Mouse (Mus musculus) neural tube, embryonic 15.5 days (tissue): ENCODE results near the gene Srsf1. TPM values are rescaled to one million over a fixed set of nuclear protein-coding genes. Genes with fewer than 3 reads are reported as not detected.
A peak's percentile ranks its signal among the peaks of the same experiment; 100 is the strongest.

ENCODE experiments used
- ATAC-seq: fragments of 200-750 bp; cut with Nextera tagmentation; 2 replicates; pipeline ENCODE4 v1.8.0; 2017; ENCODE audit warnings: mild to moderate bottlenecking, moderate TSS enrichment, moderate library complexity; ENCODE audit not compliant: low FRiP score
- H3K27ac ChIP-seq: fragments of 300-500 bp; sonication (generic); replicated peaks from 2 replicates; pipeline ENCODE4 v1.5.1; 2015; ENCODE audit warnings: mild to moderate bottlenecking, inconsistent platforms
- H3K27me3 ChIP-seq: fragments of 300-500 bp; sonication (generic); replicated peaks from 2 replicates; pipeline ENCODE4 v1.6.1; 2015; ENCODE audit warnings: inconsistent platforms
- H3K36me3 ChIP-seq: fragments of 300-500 bp; sonication (generic); 2 replicates; pipeline ENCODE4 v1.6.1; 2015; ENCODE audit warnings: inconsistent platforms
- H3K4me1 ChIP-seq: fragments of 300-500 bp; sonication (generic); 2 replicates; pipeline ENCODE4 v1.6.1; 2015; ENCODE audit warnings: inconsistent platforms
- H3K4me2 ChIP-seq: fragments of 300-500 bp; sonication (generic); 2 replicates; pipeline ENCODE4 v1.6.1; 2015; ENCODE audit warnings: inconsistent platforms, mild to moderate bottlenecking, moderate library complexity
- H3K4me3 ChIP-seq: fragments of 300-500 bp; sonication (generic); replicated peaks from 2 replicates; pipeline ENCODE4 v1.5.1; 2015; ENCODE audit warnings: mild to moderate bottlenecking, inconsistent platforms
- H3K9ac ChIP-seq: fragments of 300-500 bp; sonication (generic); replicated peaks from 2 replicates; pipeline ENCODE4 v1.6.1; 2015; ENCODE audit warnings: mild to moderate bottlenecking, inconsistent platforms
- H3K9me3 ChIP-seq: fragments of 300-500 bp; sonication (generic); replicated peaks from 2 replicates; pipeline ENCODE4 v1.6.1; 2016; ENCODE audit warnings: inconsistent platforms
- WGBS: fragments of 180-500 bp; shearing (Covaris S2); methylation state at CpG from one replicate; pipeline ENCODE4 v1.1.7; 2015; ENCODE audit warnings: mixed read lengths; 5-methylcytosine and 5-hydroxymethylcytosine counted together
- polyA plus RNA-seq: library from polyadenylated mRNA; unstranded; fragments of >200 nt; fragmentation: Nextera tagmentation; extraction: Ambion mirVana; gene quantifications from 2 replicates; pipeline ENCODE4 v1.2.1, GENCODE M21; 2015

Gene Srsf1
- 183 and 211 TPM in 2 replicates for polyA plus RNA-seq

- H3K9me3 ChIP-seq: no peaks in the 10 kb centered on the region
- H3K36me3 ChIP-seq: peaks cover 11% of the 10 kb centered on the region
- H3K4me3 ChIP-seq: peak within 1 kb of the TSS; percentile 72
- ATAC-seq: peak; percentile 92
- no peaks in the 10 kb centered on the region for H3K27me3 ChIP-seq
- H3K27ac ChIP-seq: peak within 1 kb of the TSS; percentile 99
- peaks cover 35% of the 10 kb centered on the region for H3K4me1 ChIP-seq
- peak within 1 kb of the TSS; percentile 99 for H3K9ac ChIP-seq
- WGBS: under 1% methylated on average over 58 of the region's 60 CpGs
- H3K4me2 ChIP-seq: peak within 1 kb of the TSS; percentile 64
These were observed at the start of gene Srsf1 for GRCm38 (mm10) chr11:88046944-88047794. Srsf1 (plus strand) TSS chr11:88047373.

GRCm38 (mm10) chr11:87999751-88000150 lies 47.4 kb upstream of the Srsf1 start:
- Histone ChIP-seq H3K36me3 (peaks cover 5% of the 10 kb centered on the region; the same call in 1 of the 2 replicates), H3K4me2 (no peak overlapping the region), H3K4me3 (no peak overlapping the region), H3K4me1 (no peaks in the 10 kb centered on the region), H3K9me3 (no peaks in the 10 kb centered on the region), H3K27ac (no peak overlapping the region), H3K9ac (no peak overlapping the region), H3K27me3 (no peaks in the 10 kb centered on the region)
- 92% methylated on average over 5 of the region's 5 CpGs for WGBS
- no peak for ATAC-seq

- Histone ChIP-seq H3K9ac (no peak overlapping the region), H3K4me3 (no peak overlapping the region), H3K27ac (no peak overlapping the region), H3K27me3 (no peaks in the 10 kb centered on the region), H3K4me1 (no peaks in the 10 kb centered on the region), H3K36me3 (peaks cover 5% of the 10 kb centered on the region; the same call in 1 of the 2 replicates), H3K4me2 (no peak overlapping the region), H3K9me3 (no peaks in the 10 kb centered on the region)
- ATAC-seq: no peak
- WGBS: 69% methylated on average over 4 of the region's 4 CpGs
These were observed 44.4 kb upstream of the Srsf1 start for GRCm38 (mm10) chr11:88002738-88003137.

GRCm38 (mm10) chr11:88004123-88004522 lies 43.0 kb upstream of the Srsf1 start:
- peaks cover 5% of the 10 kb centered on the region; the same call in 1 of the 2 replicates for H3K36me3 ChIP-seq
- no peaks in the 10 kb centered on the region for H3K9me3 ChIP-seq
- WGBS: 56% methylated on average over 2 of the region's 2 CpGs
- H3K4me2 ChIP-seq: no peak overlapping the region
- no peak for ATAC-seq
- H3K27me3 ChIP-seq: no peaks in the 10 kb centered on the region
- H3K4me1 ChIP-seq: peaks cover 6% of the 10 kb centered on the region; the same call in 1 of the 2 replicates
- H3K4me3 ChIP-seq: no peak overlapping the region
- H3K27ac ChIP-seq: no peak overlapping the region
- no peak overlapping the region for H3K9ac ChIP-seq

- Histone ChIP-seq H3K9me3 (no peaks in the 10 kb centered on the region), H3K27me3 (no peaks in the 10 kb centered on the region), H3K4me1 (peaks cover 18% of the 10 kb centered on the region), H3K4me3 (no peak overlapping the region), H3K36me3 (no peaks in the 10 kb centered on the region), H3K27ac (no peak overlapping the region), H3K9ac (no peak overlapping the region), H3K4me2 (no peak overlapping the region)
- 75% methylated on average over 1 of the region's 1 CpGs for WGBS
- ATAC-seq: no peak
These were observed 38.5 kb upstream of the Srsf1 start for GRCm38 (mm10) chr11:88008641-88009040.

GRCm38 (mm10) chr11:88009542-88010190 lies 37.5 kb upstream of the Srsf1 start:
- H3K4me2 ChIP-seq: peak overlapping the region; percentile 47
- peak; percentile 61 for ATAC-seq
- 24% methylated on average over 16 of the region's 16 CpGs for WGBS
- no peak overlapping the region for H3K9ac ChIP-seq
- H3K27me3 ChIP-seq: no peaks in the 10 kb centered on the region
- H3K9me3 ChIP-seq: no peaks in the 10 kb centered on the region
- H3K4me3 ChIP-seq: peak overlapping the region; percentile 17
- peak overlapping the region; percentile 49; the same call in 1 of the 2 replicates for H3K27ac ChIP-seq
- H3K4me1 ChIP-seq: peaks cover 18% of the 10 kb centered on the region
- H3K36me3 ChIP-seq: no peaks in the 10 kb centered on the region

- Histone ChIP-seq H3K27me3 (no peaks in the 10 kb centered on the region), H3K4me1 (peaks cover 18% of the 10 kb centered on the region), H3K36me3 (no peaks in the 10 kb centered on the region), H3K4me3 (no peak overlapping the region), H3K27ac (no peak overlapping the region), H3K9me3 (no peaks in the 10 kb centered on the region), H3K4me2 (no peak overlapping the region), H3K9ac (no peak overlapping the region)
- WGBS: 82% methylated on average over 11 of the region's 11 CpGs
- ATAC-seq: no peak
These were observed 35.8 kb upstream of the Srsf1 start for GRCm38 (mm10) chr11:88011208-88011913.

- Histone ChIP-seq H3K9ac (no peak overlapping the region), H3K4me3 (no peak overlapping the region), H3K27me3 (no peaks in the 10 kb centered on the region), H3K4me1 (peaks cover 18% of the 10 kb centered on the region), H3K27ac (no peak overlapping the region), H3K9me3 (no peaks in the 10 kb centered on the region), H3K36me3 (no peaks in the 10 kb centered on the region), H3K4me2 (no peak overlapping the region)
- ATAC-seq: no peak
- WGBS: 94% methylated on average over 7 of the region's 7 CpGs
These were observed 35.2 kb upstream of the Srsf1 start for GRCm38 (mm10) chr11:88011914-88012419.

GRCm38 (mm10) chr11:88012621-88013244 lies 34.4 kb upstream of the Srsf1 start:
- Histone ChIP-seq H3K9me3 (no peaks in the 10 kb centered on the region), H3K9ac (no peak overlapping the region), H3K4me3 (no peak overlapping the region), H3K36me3 (no peaks in the 10 kb centered on the region), H3K27ac (no peak overlapping the region), H3K4me1 (peaks cover 18% of the 10 kb centered on the region), H3K27me3 (no peaks in the 10 kb centered on the region), H3K4me2 (no peak overlapping the region)
- 93% methylated on average over 11 of the region's 11 CpGs for WGBS
- no peak for ATAC-seq

- no peak for ATAC-seq
- H3K4me1 ChIP-seq: peaks cover 17% of the 10 kb centered on the region
- no peak overlapping the region for H3K9ac ChIP-seq
- no peaks in the 10 kb centered on the region for H3K9me3 ChIP-seq
- 94% methylated on average over 10 of the region's 10 CpGs for WGBS
- no peak overlapping the region for H3K4me2 ChIP-seq
- no peak overlapping the region for H3K4me3 ChIP-seq
- no peak overlapping the region for H3K27ac ChIP-seq
- H3K36me3 ChIP-seq: no peaks in the 10 kb centered on the region
- no peaks in the 10 kb centered on the region for H3K27me3 ChIP-seq
These were observed 33.5 kb upstream of the Srsf1 start for GRCm38 (mm10) chr11:88013632-88014031.

- no peak overlapping the region for H3K27ac ChIP-seq
- no peak overlapping the region for H3K9ac ChIP-seq
- H3K27me3 ChIP-seq: no peaks in the 10 kb centered on the region
- WGBS: 76% methylated on average over 11 of the region's 11 CpGs
- no peak overlapping the region for H3K4me2 ChIP-seq
- no peak overlapping the region for H3K4me3 ChIP-seq
- H3K36me3 ChIP-seq: no peaks in the 10 kb centered on the region
- peaks cover 1% of the 10 kb centered on the region for H3K4me1 ChIP-seq
- no peak for ATAC-seq
- H3K9me3 ChIP-seq: no peaks in the 10 kb centered on the region
These were observed 32.0 kb upstream of the Srsf1 start for GRCm38 (mm10) chr11:88015161-88015560.
